Mouse (Mus musculus) G1E (cell line): ENCODE measurements around the gene Csnk1e.

Source experiments
- CTCF ChIP-seq: IDR thresholded peaks from 2 replicates; pipeline ENCODE4 v1.5.1; 2012; ENCODE audit warnings: low read depth, low read length, inconsistent platforms, mixed read lengths
- GATA1 ChIP-seq: IDR thresholded peaks from 2 replicates; pipeline ENCODE4 v1.6.1; 2012; ENCODE audit warnings: borderline replicate concordance, low read length, inconsistent platforms, mixed read lengths
- POLR2AphosphoS5 ChIP-seq: IDR thresholded peaks from 2 replicates; pipeline ENCODE4 v1.6.1; 2012; ENCODE audit warnings: low read depth, low read length, inconsistent platforms; ENCODE audit not compliant: insufficient replicate concordance
- TAL1 ChIP-seq: conservative IDR thresholded peaks from 2 replicates; pipeline ENCODE4 v1.6.1; 2012; ENCODE audit warnings: low read depth, low read length, inconsistent platforms, mixed read lengths

GRCm38 (mm10) chr15:79493527-79493926, 38.2 kb upstream of the Csnk1e start:
- no peak for TF ChIP-seq TAL1
- no peak for TF ChIP-seq CTCF
- no peak for TF ChIP-seq POLR2AphosphoS5
- TF ChIP-seq GATA1: no peak
